Mouse (Mus musculus): ENCODE data around the gene Chdh. TPM values are rescaled to one million over a fixed set of nuclear protein-coding genes. Genes with fewer than 3 reads are reported as not detected.

Chdh gene
- polyA plus RNA-seq, 1 experiment from 2014 or later = 0.32 TPM

DNA sequence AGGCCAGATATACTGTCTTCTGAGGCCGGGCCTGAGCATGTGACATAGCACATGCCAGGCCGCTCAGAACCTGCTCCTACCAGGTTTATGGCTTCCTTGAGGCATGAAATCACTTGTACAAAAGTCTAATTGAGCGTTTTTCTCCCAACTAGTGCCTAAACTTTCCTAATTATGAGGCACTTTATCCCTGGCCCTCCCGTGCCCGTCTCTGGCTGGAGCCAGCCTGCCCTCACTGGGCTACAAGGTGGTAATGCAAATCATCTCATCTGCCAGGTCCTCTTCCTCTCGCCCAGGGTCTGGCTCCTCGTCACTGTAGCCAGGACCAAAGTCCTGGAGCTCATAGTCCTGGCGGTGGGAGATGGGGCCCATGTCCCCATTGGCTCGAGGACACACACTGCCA, 33.0 kb downstream of the Chdh start:
- Histone ChIP-seq H3K36me3 (peaks cover 12% of the 10 kb centered on the region), H3K27me3 (replicated peaks) (no peaks in the 10 kb centered on the region), H3K9me3 (no peaks in the 10 kb centered on the region), H3K4me2 (no peak overlapping the region), H3K4me3 (no peak overlapping the region), H3K9ac (no peak overlapping the region), H3K4me1 (peaks cover 21% of the 10 kb centered on the region), H3K27ac (replicated peaks) (no peak overlapping the region)
- ATAC-seq (ENCODE audit: extremely low read depth, insufficient number of reproducible peaks, low FRiP score, low TSS enrichment) = no peak
- WGBS = 83% methylated on average over 9 of the region's 9 CpGs

DNA sequence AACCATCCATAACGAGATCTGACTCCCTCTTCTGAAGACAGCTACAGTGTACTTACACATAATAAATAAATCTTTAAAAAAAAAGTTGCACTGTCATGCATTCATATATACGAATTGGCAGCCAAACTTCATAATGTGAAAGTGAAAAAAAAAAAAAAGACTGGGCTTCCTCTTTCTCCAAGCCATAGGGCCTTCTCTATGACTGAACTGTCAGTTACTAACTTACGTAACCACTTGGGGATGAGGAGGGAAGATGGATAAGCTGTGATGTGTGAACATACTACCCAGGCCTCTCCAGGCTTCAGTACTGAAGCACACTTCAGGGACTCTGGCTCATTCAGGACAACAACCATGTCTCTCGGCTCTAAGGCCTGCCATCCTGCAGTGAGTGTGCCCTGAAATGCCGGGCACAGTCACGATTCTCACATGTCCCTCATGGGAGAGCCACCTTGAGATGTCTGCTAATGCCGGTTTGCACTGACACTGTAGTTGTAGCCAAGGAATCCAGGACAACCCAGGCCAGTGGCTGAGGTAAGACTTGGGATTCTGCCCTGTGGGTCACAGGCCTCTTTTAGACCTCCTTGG, 34.6 kb downstream of the Chdh start:
- no peaks in the 10 kb centered on the region for H3K9me3 ChIP-seq
- no peak overlapping the region for H3K4me2 ChIP-seq
- 77% methylated on average over 7 of the region's 7 CpGs for WGBS
- H3K4me3 ChIP-seq = no peak overlapping the region
- no peak overlapping the region for H3K9ac ChIP-seq
- no peak for ATAC-seq (ENCODE audit: extremely low read depth, insufficient number of reproducible peaks, low FRiP score, low TSS enrichment)
- no peaks in the 10 kb centered on the region for H3K27me3 ChIP-seq (replicated peaks)
- H3K27ac ChIP-seq (replicated peaks) = no peak overlapping the region
- H3K4me1 ChIP-seq = peaks cover 21% of the 10 kb centered on the region
- H3K36me3 ChIP-seq = peaks cover 16% of the 10 kb centered on the region

GRCm38 (mm10) chr14:30045239-30045638, 36.4 kb downstream of the Chdh start:
- no peak overlapping the region for H3K4me3 ChIP-seq
- no peak for ATAC-seq (ENCODE audit: extremely low read depth, insufficient number of reproducible peaks, low FRiP score, low TSS enrichment)
- H3K27ac ChIP-seq (replicated peaks) = peak overlapping the region; percentile 62
- 58% methylated on average over 10 of the region's 10 CpGs for WGBS
- peaks cover 21% of the 10 kb centered on the region for H3K36me3 ChIP-seq
- H3K9ac ChIP-seq = no peak overlapping the region
- no peaks in the 10 kb centered on the region for H3K27me3 ChIP-seq (replicated peaks)
- H3K4me1 ChIP-seq = peaks cover 21% of the 10 kb centered on the region
- no peaks in the 10 kb centered on the region for H3K9me3 ChIP-seq
- peak overlapping the region; percentile 19 for H3K4me2 ChIP-seq

DNA sequence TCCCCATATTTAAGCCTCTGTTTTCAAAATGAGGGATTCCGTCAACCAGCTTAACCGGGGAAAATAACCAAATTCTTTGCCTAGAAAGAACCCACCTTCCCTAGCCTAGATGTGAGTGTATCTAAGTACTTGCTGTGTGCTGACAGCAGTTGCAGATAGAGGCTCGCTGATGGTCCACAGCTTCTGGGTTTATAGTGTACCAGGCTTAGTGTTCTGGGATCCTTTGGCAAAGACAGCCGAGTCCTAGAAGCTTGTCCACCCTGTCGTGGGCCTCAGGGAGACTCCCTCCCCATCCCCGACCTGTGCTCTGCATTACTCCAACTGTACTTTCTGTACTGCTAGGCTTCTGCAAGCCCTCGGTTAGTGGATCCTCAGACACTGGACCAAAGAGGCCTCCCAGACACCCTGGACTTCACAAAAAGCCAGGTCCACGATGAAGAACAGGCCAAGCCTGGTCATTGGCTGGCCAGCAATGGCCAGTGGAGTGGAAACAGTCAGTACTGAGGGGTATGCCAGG, 36.9 kb downstream of the Chdh start:
- H3K4me1 ChIP-seq = peaks cover 21% of the 10 kb centered on the region
- H3K4me3 ChIP-seq = no peak overlapping the region
- H3K4me2 ChIP-seq = peak overlapping the region; percentile 19
- H3K9me3 ChIP-seq = no peaks in the 10 kb centered on the region
- H3K36me3 ChIP-seq = peaks cover 18% of the 10 kb centered on the region
- 49% methylated on average over 8 of the region's 8 CpGs for WGBS
- ATAC-seq (ENCODE audit: extremely low read depth, insufficient number of reproducible peaks, low FRiP score, low TSS enrichment) = no peak
- H3K27ac ChIP-seq (replicated peaks) = peak overlapping the region; percentile 62
- no peak overlapping the region for H3K9ac ChIP-seq
- no peaks in the 10 kb centered on the region for H3K27me3 ChIP-seq (replicated peaks)

DNA sequence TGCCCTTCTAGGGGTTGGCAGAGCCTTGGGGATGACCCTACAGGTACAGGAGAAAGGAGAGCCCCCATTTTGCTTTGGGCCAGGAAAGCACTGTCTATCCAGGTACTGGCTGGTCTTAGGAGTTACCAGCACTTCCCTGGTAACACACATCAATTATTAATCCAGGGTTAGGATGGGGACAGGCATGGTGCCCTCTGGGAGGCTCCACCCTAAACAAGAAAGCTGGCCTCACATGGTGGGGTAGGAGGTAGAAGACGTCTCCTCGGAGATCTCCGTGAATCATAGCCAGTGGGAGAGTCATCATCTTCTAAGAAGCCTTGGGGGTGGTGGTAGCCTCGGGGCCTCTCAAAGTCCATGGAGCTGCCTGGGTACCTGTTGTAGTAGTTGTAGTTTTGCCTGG, 38.2 kb downstream of the Chdh start:
- no peak for ATAC-seq (ENCODE audit: extremely low read depth, insufficient number of reproducible peaks, low FRiP score, low TSS enrichment)
- 90% methylated on average over 4 of the region's 4 CpGs for WGBS
- Histone ChIP-seq H3K4me3 (no peak overlapping the region), H3K4me1 (peaks cover 21% of the 10 kb centered on the region), H3K9me3 (no peaks in the 10 kb centered on the region), H3K27ac (replicated peaks) (no peak overlapping the region), H3K4me2 (no peak overlapping the region), H3K36me3 (peaks cover 17% of the 10 kb centered on the region), H3K9ac (no peak overlapping the region), H3K27me3 (replicated peaks) (no peaks in the 10 kb centered on the region)

GRCm38 (mm10) chr14:30048049-30048448, 39.2 kb downstream of the Chdh start:
- peaks cover 21% of the 10 kb centered on the region for H3K4me1 ChIP-seq
- no peak overlapping the region for H3K9ac ChIP-seq
- no peak overlapping the region for H3K27ac ChIP-seq (replicated peaks)
- no peaks in the 10 kb centered on the region for H3K27me3 ChIP-seq (replicated peaks)
- H3K36me3 ChIP-seq = peaks cover 8% of the 10 kb centered on the region
- no peak overlapping the region for H3K4me2 ChIP-seq
- 82% methylated on average over 3 of the region's 3 CpGs for WGBS
- no peaks in the 10 kb centered on the region for H3K9me3 ChIP-seq
- no peak overlapping the region for H3K4me3 ChIP-seq
- ATAC-seq (ENCODE audit: extremely low read depth, insufficient number of reproducible peaks, low FRiP score, low TSS enrichment) = no peak

GRCm38 (mm10) chr14:30050280-30050679, 41.5 kb downstream of the Chdh start:
- no peak overlapping the region for H3K27ac ChIP-seq (replicated peaks)
- no peak overlapping the region for H3K9ac ChIP-seq
- peaks cover 15% of the 10 kb centered on the region for H3K4me1 ChIP-seq
- ATAC-seq (ENCODE audit: extremely low read depth, insufficient number of reproducible peaks, low FRiP score, low TSS enrichment) = no peak
- peaks cover 8% of the 10 kb centered on the region for H3K36me3 ChIP-seq
- no peak overlapping the region for H3K4me2 ChIP-seq
- 89% methylated on average over 8 of the region's 8 CpGs for whole genome bisulfite sequencing
- no peaks in the 10 kb centered on the region for H3K27me3 ChIP-seq (replicated peaks)
- no peak overlapping the region for H3K4me3 ChIP-seq
- H3K9me3 ChIP-seq = no peaks in the 10 kb centered on the region

- H3K4me2 ChIP-seq = no peak overlapping the region
- no peak overlapping the region for H3K27ac ChIP-seq (replicated peaks)
- H3K36me3 ChIP-seq = no peaks in the 10 kb centered on the region
- no peaks in the 10 kb centered on the region for H3K9me3 ChIP-seq
- no peak overlapping the region for H3K9ac ChIP-seq
- WGBS = 73% methylated on average over 7 of the region's 7 CpGs
- H3K4me3 ChIP-seq = no peak overlapping the region
- no peaks in the 10 kb centered on the region for H3K27me3 ChIP-seq (replicated peaks)
- no peak for ATAC-seq (ENCODE audit: extremely low read depth, insufficient number of reproducible peaks, low FRiP score, low TSS enrichment)
- H3K4me1 ChIP-seq = peaks cover 11% of the 10 kb centered on the region
These were observed 46.1 kb downstream of the Chdh start for GRCm38 (mm10) chr14:30054922-30055321.

GRCm38 (mm10) chr14:30056031-30056766, 47.4 kb downstream of the Chdh start:
- Histone ChIP-seq H3K27me3 (replicated peaks) (no peaks in the 10 kb centered on the region), H3K4me3 (no peak overlapping the region), H3K4me1 (peaks cover 11% of the 10 kb centered on the region), H3K9ac (no peak overlapping the region), H3K4me2 (no peak overlapping the region; the same call in 1 of the 2 replicates), H3K9me3 (no peaks in the 10 kb centered on the region), H3K27ac (replicated peaks) (peak overlapping the region; percentile 45; the same call in 1 of the 2 replicates), H3K36me3 (no peaks in the 10 kb centered on the region)
- 55% methylated on average over 13 of the region's 13 CpGs for WGBS
- ATAC-seq (ENCODE audit: extremely low read depth, insufficient number of reproducible peaks, low FRiP score, low TSS enrichment) = no peak

DNA sequence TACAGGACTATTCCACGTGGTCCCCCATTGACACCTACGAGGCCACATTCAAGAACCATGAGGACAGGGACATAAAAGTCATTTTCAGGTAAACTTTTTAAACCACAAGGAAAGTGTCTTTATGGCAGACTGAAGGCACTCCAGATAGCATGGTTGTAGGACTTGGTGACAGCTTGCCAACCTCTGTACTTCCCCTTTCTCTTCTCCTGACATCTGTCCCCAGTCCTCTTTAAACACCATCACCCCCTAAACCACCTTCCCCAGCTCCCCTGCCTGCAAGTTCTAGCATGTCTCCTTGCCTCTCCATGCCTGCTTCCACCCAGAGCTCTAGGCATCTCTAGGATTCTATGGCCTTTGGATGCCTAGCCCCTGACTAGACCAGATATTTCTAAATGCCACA, 56.0 kb downstream of the Chdh start:
- Histone ChIP-seq H3K4me1 (no peaks in the 10 kb centered on the region), H3K4me3 (no peak overlapping the region), H3K4me2 (no peak overlapping the region), H3K27me3 (replicated peaks) (no peaks in the 10 kb centered on the region), H3K9me3 (no peaks in the 10 kb centered on the region), H3K36me3 (0 out of 2 replicates have a peak, but pooled peaks cover 5% of the 10 kb centered on the region), H3K27ac (replicated peaks) (no peak overlapping the region), H3K9ac (no peak overlapping the region)
- WGBS = 77% methylated on average over 2 of the region's 2 CpGs
- no peak for ATAC-seq (ENCODE audit: extremely low read depth, insufficient number of reproducible peaks, low FRiP score, low TSS enrichment)

DNA sequence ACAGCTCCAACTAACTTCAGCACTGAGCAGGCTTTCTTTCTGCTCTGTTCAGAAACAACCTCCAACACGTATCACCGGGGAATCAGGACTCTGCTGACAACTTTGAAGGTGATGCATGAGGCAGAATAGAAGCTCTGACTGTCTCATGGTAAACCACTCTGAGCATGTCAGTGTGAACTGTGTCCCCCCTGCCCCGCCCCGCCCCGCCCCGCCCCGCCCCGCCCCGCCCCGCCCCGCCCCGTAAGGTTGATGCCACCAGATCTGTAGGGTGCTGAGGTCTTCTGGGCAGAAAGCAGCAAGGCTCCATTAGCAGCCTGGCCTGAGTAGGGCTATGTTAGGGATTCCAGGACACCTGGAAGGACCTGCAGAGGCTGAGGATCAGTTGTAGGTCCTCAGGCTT, 57.9 kb downstream of the Chdh start:
- 77% methylated on average over 12 of the region's 12 CpGs for WGBS
- Histone ChIP-seq H3K4me3 (no peak overlapping the region), H3K27ac (replicated peaks) (no peak overlapping the region), H3K9ac (no peak overlapping the region), H3K4me2 (no peak overlapping the region), H3K27me3 (replicated peaks) (no peaks in the 10 kb centered on the region), H3K4me1 (no peaks in the 10 kb centered on the region), H3K9me3 (no peaks in the 10 kb centered on the region), H3K36me3 (0 out of 2 replicates have a peak, but pooled peaks cover 8% of the 10 kb centered on the region)
- ATAC-seq (ENCODE audit: extremely low read depth, insufficient number of reproducible peaks, low FRiP score, low TSS enrichment) = no peak

GRCm38 (mm10) chr14:30068566-30068965, 59.7 kb downstream of the Chdh start:
- ATAC-seq (ENCODE audit: extremely low read depth, insufficient number of reproducible peaks, low FRiP score, low TSS enrichment) = no peak
- no peaks in the 10 kb centered on the region for H3K4me1 ChIP-seq
- no peak overlapping the region for H3K9ac ChIP-seq
- no peak overlapping the region for H3K27ac ChIP-seq (replicated peaks)
- no peaks in the 10 kb centered on the region for H3K9me3 ChIP-seq
- no peaks in the 10 kb centered on the region for H3K27me3 ChIP-seq (replicated peaks)
- 0 out of 2 replicates have a peak, but pooled peaks cover 11% of the 10 kb centered on the region for H3K36me3 ChIP-seq
- no peak overlapping the region for H3K4me3 ChIP-seq
- H3K4me2 ChIP-seq = no peak overlapping the region
- 75% methylated on average over 3 of the region's 3 CpGs for WGBS

All from heart, embryonic 13.5 days (tissue).